Mouse (Mus musculus): Measurements from ENCODE around the gene Bst2.

Bst2 gene

GRCm38 (mm10) chr8:71519037-71519825 lies 18.0 kb downstream of the Bst2 start:
- DNase-seq (ENCODE audit: low read depth): peak; percentile 84

DNA sequence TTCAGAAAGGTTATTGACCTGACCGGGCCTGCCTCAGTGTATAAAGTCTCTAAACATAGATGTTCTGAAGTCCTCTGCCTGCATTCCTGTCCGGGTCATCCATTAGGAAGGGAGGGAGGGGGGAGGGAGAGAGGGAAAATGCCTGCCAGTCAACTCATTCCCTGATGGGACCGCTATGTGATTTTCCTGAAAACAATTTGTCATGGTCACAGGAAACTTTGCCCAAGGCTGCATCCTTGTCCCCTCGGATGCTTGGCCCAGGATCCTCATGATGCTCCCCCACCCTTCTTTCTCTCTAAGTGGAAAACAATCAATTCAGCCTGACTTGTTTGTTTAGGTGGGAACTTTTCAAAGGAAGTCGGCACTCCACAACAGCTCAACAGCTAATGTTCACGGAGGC lies 20.5 kb downstream of the Bst2 start:
- no peak for DNase-seq (ENCODE audit: low read depth)

DNA sequence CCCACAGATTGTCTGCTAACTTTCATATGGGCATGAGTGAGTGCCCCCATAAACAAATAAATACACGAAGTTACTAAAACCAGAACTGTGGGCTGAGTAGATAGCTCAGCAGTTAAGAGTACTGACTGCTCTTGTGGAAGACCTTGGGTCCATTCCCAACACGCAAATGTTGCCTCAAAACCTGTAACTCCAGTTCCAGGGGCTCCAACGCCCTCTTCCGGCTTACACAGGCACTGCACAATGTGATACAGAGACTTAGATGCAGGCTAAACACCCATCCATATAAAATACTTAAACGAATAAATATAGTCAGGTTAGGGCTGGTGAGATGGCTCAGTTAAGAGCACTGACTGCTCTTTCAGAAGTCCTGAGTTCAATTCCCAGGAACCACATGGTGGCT lies 22.2 kb downstream of the Bst2 start:
- no peak for DNase-seq (ENCODE audit: low read depth)

GRCm38 (mm10) chr8:71513018-71513754 lies 24.1 kb downstream of the Bst2 start:
- DNase-seq (ENCODE audit: low read depth): no peak

GRCm38 (mm10) chr8:71511644-71512043 lies 25.6 kb downstream of the Bst2 start, which contains the start of gene Plvap:
Gene Plvap (minus strand): TSS chr8:71511752.
- no peak for DNase-seq (ENCODE audit: low read depth)

- no peak for DNase-seq (ENCODE audit: low read depth)
Measured at GRCm38 (mm10) chr8:71509316-71509715, 27.9 kb downstream of the Bst2 start.

GRCm38 (mm10) chr8:71507589-71508104 lies 29.6 kb downstream of the Bst2 start:
- DNase-seq (ENCODE audit: low read depth): no peak

DNA sequence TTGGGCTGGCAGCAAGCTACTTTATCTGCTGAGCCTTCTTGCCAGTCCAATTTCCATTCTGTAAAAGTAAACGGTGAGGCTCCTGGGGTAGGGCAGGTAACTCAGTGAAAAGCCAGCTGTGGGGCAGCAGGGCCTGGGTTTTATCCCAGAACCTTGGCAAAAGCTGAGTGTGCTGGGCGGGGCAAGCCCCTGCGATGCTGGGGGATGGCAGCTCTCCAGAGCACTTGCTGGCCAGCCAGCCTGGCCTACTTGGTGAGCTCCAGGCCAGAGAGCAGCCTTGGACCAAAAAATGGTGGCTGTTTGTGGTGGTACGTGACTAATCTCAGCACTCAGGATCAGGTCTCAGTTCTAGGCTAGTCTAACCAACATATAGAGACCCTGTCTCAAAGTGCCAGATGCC lies 31.3 kb downstream of the Bst2 start:
- no peak for DNase-seq (ENCODE audit: low read depth)

GRCm38 (mm10) chr8:71505326-71505725 lies 31.9 kb downstream of the Bst2 start:
- no peak for DNase-seq (ENCODE audit: low read depth)

GRCm38 (mm10) chr8:71504349-71504748 lies 32.9 kb downstream of the Bst2 start:
- DNase-seq (ENCODE audit: low read depth): no peak

- no peak for DNase-seq (ENCODE audit: low read depth)
Measured at GRCm38 (mm10) chr8:71498816-71499690, 38.2 kb downstream of the Bst2 start.

- no peak for DNase-seq (ENCODE audit: low read depth)
Measured at GRCm38 (mm10) chr8:71497881-71498501, 39.3 kb downstream of the Bst2 start.

GRCm38 (mm10) chr8:71497077-71497645 lies 40.1 kb downstream of the Bst2 start:
- no peak for DNase-seq (ENCODE audit: low read depth)

GRCm38 (mm10) chr8:71496481-71496880 lies 40.8 kb downstream of the Bst2 start:
- DNase-seq (ENCODE audit: low read depth): no peak

DNA sequence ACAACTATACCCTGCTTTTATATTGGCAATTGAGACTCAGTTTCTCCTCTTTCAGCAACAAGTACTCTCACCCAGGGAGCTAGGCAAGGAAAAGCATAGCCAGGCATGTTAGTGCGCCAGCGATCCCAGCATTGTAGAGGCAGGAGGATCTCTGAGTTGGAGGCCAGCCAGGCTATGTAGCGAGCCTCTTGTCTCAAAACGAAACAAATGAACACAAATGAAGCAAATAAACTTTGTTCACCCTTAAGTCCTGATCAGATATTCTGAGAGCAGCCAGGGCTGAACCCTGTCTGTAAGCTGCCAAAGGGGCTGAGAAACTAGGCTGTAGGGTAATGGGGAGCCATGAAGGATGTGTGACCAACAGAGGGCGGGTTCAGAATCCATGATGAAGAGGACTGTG lies 41.4 kb downstream of the Bst2 start:
- no peak for DNase-seq (ENCODE audit: low read depth)

DNA sequence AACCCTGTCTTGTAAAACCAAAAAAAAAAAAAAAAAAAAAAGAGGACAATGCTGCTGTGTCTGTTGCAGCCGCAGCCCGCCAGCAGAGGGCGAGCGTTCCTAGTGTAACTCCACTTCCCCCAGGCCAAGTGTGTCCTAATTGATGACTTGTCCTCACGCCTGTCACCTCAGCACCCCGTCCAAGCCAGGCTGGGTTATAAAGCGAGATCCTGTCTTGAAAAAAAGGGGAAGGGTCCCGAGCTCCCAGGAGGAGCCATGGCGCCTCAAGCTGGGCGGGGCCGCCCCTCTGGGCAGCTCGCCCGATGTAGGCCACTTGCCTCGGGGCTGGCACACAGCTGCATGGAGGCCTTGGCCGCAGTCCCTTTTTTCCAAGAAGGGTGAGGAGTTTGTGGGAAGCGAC lies 42.2 kb downstream of the Bst2 start:
- DNase-seq (ENCODE audit: low read depth): peak; percentile 87

GRCm38 (mm10) chr8:71488454-71488853 lies 48.8 kb downstream of the Bst2 start:
- DNase-seq (ENCODE audit: low read depth): peak; percentile 97

DNA sequence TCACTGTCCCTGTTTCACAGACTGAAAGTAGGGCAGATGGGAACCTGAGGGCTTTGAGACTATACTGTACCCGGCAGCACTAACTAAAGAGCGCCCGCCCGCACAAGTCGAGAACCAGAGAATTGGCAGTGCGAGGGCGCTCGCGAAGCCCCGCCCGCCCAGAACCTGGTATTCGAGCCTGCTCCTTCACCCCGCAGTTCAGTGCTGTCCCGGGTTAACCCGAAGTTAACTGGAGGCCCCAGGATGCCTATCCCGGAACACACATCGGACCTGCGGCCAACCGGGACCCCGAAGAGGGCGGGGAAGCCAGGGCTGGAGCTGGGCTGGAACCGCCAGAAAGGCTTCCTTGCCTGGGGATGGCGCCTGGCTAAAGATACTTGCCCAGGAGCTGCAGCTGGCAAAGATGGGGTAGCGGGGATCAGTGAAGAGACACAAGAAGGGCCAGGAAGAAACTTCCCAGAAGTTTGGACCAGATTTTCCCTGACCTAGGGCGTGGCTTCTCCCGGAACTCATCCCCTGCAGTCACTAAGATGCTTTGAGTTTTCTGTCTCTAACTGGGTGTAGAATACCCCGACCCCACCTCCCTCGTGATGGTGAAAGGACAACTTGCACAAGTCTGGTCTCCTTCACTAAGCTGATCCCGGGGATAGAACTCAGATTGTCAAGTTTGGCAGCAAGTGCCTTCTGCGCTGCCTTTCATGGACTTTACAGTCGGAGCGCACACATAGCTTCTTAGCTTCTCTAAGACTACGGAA lies 49.4 kb downstream of the Bst2 start, which contains the start of gene Gtpbp3:
Gene Gtpbp3, plus strand, starts transcription at position 413 of the 755 bp plus-strand sequence.
- peak; percentile 81 for DNase-seq (ENCODE audit: low read depth)

GRCm38 (mm10) chr8:71486136-71486529 lies 51.1 kb downstream of the Bst2 start:
- peak; percentile 63 for DNase-seq (ENCODE audit: low read depth)
